Mouse (Mus musculus) bone marrow macrophage, adult 2 months (primary cell): Measurements from ENCODE around the gene Gpr27. TPM values are rescaled to one million over a fixed set of nuclear protein-coding genes. Genes with fewer than 3 reads are reported as not detected.

Experiments used
- H3K27ac ChIP-seq: 2 replicates; pipeline ENCODE4 v1.5.1; 2012; ENCODE audit warnings: low read depth, low read length; ENCODE audit not compliant: insufficient read depth
- H3K4me1 ChIP-seq: 2 replicates; pipeline ENCODE4 v1.6.1; 2012; ENCODE audit warnings: low read length; ENCODE audit not compliant: control insufficient read depth, insufficient read depth
- H3K4me3 ChIP-seq: 2 replicates; pipeline ENCODE4 v1.5.1; 2012; ENCODE audit warnings: mild to moderate bottlenecking, low read length, moderate library complexity; ENCODE audit not compliant: insufficient read depth
- CTCF ChIP-seq: IDR thresholded peaks from 2 replicates; pipeline ENCODE4 v1.5.1; 2012; ENCODE audit warnings: low read depth, mild to moderate bottlenecking, low read length, moderate library complexity
- POLR2A ChIP-seq: IDR thresholded peaks from 2 replicates; pipeline ENCODE4 v1.6.1; 2012; ENCODE audit warnings: mild to moderate bottlenecking, low read depth, low read length, borderline replicate concordance
- polyA plus RNA-seq: library from polyadenylated mRNA; stranded (reverse); fragments of >200 nt; gene quantifications from 2 replicates; pipeline ENCODE4 v1.2.4, GENCODE M21; 2012; ENCODE audit not compliant: missing spikeins, insufficient read depth, insufficient read length

Gene Gpr27
- not detected in 2 replicates for polyA plus RNA-seq

DNA sequence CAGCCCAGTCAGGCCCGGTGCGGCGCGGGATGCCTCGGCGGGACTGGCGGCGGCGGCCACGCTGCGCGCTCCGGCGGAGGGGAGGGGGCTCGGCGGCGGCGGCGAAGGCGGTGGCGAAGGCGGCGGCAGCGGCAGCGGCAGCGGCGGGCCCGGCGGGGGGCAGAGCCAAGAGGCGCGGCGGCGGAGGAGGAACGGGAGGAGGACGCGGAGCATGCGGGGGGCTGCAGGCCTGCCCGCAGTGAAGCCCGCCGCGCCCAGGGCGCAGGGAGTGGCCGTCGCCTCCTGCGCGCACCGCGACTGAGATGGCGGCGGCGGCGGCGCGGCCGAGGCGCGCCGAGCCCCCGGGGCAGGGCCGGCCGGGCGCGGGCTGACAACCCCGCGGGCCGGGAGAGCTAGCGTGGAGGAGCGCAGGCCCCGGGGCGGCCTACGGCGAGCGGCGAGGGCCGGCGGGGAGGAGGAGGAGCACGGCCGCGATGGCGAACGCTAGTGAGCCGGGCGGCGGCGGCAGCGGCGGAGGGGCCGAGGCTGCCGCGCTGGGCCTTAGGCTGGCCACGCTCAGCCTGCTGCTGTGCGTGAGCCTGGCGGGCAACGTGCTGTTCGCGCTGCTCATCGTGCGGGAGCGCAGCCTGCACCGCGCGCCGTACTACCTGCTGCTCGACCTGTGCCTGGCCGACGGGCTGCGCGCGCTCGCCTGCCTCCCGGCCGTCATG, at the start of gene Gpr27:
Gene Gpr27, plus strand, starts transcription at position 474 of the 710 bp plus-strand sequence.
- TF ChIP-seq CTCF = no peak
- no peak for TF ChIP-seq POLR2A
- H3K27ac ChIP-seq = no peak within 1 kb of the TSS
- H3K4me3 ChIP-seq = peak within 1 kb of the TSS; percentile 63
- no peaks in the 10 kb centered on the region for H3K4me1 ChIP-seq

- no peak overlapping the region for H3K27ac ChIP-seq
- no peak for TF ChIP-seq POLR2A
- no peak for TF ChIP-seq CTCF
- no peak overlapping the region for H3K4me3 ChIP-seq
- peaks cover 7% of the 10 kb centered on the region for H3K4me1 ChIP-seq
Observed at GRCm38 (mm10) chr6:99643439-99644199, 48.9 kb upstream of the Gpr27 start.

DNA sequence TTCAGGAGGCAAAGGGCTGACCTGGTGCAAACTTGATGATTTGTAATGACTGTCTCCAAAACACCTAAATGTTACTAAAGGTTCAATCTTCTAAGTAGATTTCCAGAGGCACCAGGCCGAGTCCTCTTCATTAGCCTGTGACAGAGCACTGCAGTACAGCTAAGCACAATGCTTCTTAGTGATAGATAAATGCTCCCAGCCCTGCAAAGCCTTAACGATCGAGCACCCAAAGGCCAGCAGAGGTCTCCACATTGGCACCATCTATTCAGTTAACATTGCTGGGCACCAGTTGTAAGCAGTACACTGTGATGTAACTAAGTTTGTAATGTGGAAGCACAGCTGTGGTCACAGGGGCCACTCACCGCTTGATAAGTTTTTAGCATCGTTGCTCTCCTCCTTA, 48.1 kb upstream of the Gpr27 start:
- Histone ChIP-seq H3K27ac (no peak overlapping the region), H3K4me3 (no peak overlapping the region), H3K4me1 (peaks cover 13% of the 10 kb centered on the region)
- no peak for TF ChIP-seq CTCF
- no peak for TF ChIP-seq POLR2A

DNA sequence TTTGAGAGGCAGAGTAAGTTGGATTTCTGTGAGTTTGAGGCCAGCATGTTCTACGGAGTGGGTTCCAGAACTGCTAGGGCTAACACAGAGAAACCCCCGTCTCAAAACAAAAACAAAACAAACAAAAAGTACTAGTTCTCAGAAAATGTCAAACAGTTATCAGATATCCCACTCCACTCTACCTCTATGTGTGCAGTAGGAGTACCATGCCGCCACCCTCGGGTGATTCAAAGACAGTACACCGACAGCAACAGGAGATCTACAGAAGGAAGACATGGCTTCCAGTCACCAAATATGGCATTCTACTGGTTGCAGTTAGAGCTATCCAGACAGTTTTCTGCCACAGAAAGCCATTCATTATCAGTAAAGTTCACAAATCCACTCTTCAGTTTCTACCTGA, 47.6 kb upstream of the Gpr27 start:
- Histone ChIP-seq H3K4me1 (peaks cover 18% of the 10 kb centered on the region), H3K27ac (no peak overlapping the region), H3K4me3 (no peak overlapping the region)
- no peak for TF ChIP-seq CTCF
- TF ChIP-seq POLR2A = no peak

- TF ChIP-seq POLR2A (no peak), CTCF (no peak)
- no peak overlapping the region for H3K4me3 ChIP-seq
- peaks cover 29% of the 10 kb centered on the region for H3K4me1 ChIP-seq
- no peak overlapping the region for H3K27ac ChIP-seq
Observed at GRCm38 (mm10) chr6:99646344-99646743, 46.1 kb upstream of the Gpr27 start.

DNA sequence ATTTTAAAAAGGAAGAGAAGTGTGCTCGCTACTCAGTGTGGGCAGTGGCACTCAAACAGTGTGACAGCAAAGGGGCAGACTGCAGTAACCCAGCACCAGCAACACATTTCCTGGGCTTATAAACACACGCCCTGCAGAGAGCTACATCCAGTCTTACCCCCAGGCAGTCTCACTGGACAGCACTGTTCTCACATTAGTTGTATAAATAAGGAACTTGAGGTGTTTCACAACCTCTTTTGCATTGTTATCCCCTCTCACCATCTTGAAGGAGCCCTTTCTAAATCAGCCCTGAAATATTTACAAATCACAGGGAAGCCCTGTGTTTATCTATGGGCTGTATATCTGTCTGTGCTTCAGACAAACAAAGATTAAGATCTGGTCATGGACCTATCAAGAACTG, 43.2 kb upstream of the Gpr27 start:
- peaks cover 31% of the 10 kb centered on the region for H3K4me1 ChIP-seq
- H3K4me3 ChIP-seq = no peak overlapping the region
- TF ChIP-seq CTCF = no peak
- TF ChIP-seq POLR2A = no peak
- H3K27ac ChIP-seq = peak overlapping the region; percentile 16; the same call in 1 of the 2 replicates

- Histone ChIP-seq H3K4me3 (no peak overlapping the region), H3K27ac (no peak overlapping the region), H3K4me1 (peaks cover 39% of the 10 kb centered on the region)
- no peak for TF ChIP-seq POLR2A
- no peak for TF ChIP-seq CTCF
Observed at GRCm38 (mm10) chr6:99652341-99652740, 40.1 kb upstream of the Gpr27 start.

DNA sequence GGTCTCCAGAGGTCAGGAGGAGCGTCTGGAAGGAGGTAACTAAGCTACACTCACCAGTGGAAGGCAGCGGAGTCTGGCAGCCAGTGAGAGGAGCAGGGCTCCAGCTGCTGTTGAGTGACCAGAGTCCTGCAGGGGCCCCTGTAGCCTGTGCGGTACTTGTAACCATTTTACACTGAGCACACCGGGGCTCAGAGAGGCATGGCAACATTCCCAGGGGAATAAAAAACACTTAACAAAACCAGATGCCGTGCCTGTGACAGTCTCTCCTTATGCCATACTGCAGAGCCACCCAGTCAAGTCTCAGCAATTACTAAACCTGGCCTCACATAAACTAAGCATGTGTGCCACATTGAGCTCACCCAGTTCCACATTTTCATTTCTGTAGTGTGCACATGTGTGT, 38.1 kb upstream of the Gpr27 start:
- H3K4me1 ChIP-seq = peaks cover 28% of the 10 kb centered on the region
- H3K27ac ChIP-seq = no peak overlapping the region
- TF ChIP-seq POLR2A (no peak), CTCF (no peak)
- H3K4me3 ChIP-seq = no peak overlapping the region

DNA sequence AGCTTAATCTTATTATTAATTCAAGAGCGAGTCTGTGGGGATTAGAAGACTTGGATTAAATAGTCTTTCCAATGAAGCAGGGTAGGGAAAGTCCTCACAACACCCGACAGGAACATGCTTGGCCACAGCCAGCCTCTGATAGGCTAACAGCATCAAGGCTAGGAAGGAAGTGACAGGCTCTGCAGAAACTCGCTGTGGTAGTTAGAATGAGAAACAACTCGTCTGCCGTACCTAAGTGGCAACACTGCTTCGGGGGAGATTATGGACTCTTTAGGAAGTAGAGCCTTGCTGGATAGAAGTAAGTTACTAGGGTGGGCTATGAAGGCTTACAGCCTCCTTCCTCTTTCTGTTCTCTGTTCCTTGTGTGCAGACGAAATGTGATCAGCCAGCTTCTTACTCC, 37.0 kb upstream of the Gpr27 start:
- Histone ChIP-seq H3K4me3 (peak overlapping the region; percentile 56), H3K27ac (peak overlapping the region; percentile 66), H3K4me1 (peaks cover 21% of the 10 kb centered on the region)
- no peak for TF ChIP-seq POLR2A
- TF ChIP-seq CTCF = no peak

- peaks cover 24% of the 10 kb centered on the region for H3K4me1 ChIP-seq
- peak overlapping the region; percentile 66 for H3K27ac ChIP-seq
- H3K4me3 ChIP-seq = peak overlapping the region; percentile 56
- TF ChIP-seq POLR2A = no peak
- no peak for TF ChIP-seq CTCF
Observed at GRCm38 (mm10) chr6:99656088-99656487, 36.4 kb upstream of the Gpr27 start.
